Mouse (Mus musculus): ENCODE measurements around the gene Nap1l1.

DNA sequence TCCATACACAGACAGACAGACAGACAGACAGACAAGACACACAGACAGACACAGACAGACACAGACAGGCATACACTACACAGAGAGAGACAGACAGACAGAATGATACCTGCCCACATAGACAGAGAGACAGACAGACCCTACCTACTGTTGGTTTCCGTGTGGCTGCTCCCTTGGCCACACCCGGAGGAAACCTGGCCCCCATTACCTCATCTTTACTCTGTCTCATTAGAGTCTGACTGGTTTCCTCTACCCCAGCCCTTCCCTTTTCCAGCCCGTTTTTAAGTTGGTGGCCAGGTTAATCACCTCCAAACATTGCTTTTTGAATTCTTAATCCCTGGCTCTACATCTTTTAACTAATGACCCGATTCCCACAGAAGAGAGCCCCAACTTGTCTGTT lies 55.3 kb downstream of the Nap1l1 start:
- TF ChIP-seq CTCF (conservative IDR thresholded peaks at IDR 0.05 in 1 of 2, IDR thresholded peaks at IDR 0.05 in 1 of 2; ENCODE audit: low read depth in 2 of 2, low read length in 2 of 2) (no peak), POLR2A (IDR thresholded peaks at IDR 0.05; ENCODE audit: low read depth, low read length) (no peak), EP300 (IDR thresholded peaks at IDR 0.05; ENCODE audit: low read length) (no peak), ZMIZ1 (IDR thresholded peaks at IDR 0.05; ENCODE audit: low read depth, low read length) (no peak), NELFE (IDR thresholded peaks at IDR 0.05; ENCODE audit: low read depth, low read length) (no peak), SMC3 (IDR thresholded peaks at IDR 0.05; ENCODE audit: low read depth, low read length) (no peak), TCF12 (IDR thresholded peaks at IDR 0.05; ENCODE audit: low read depth, low read length) (no peak), JUND (conservative IDR thresholded peaks at IDR 0.05; ENCODE audit: low read depth, low read length) (no peak), PAX5 (IDR thresholded peaks at IDR 0.05; ENCODE audit: low read length) (no peak), UBTF (IDR thresholded peaks at IDR 0.05; ENCODE audit: low read depth, low read length) (no peak), USF1 (IDR thresholded peaks at IDR 0.05; ENCODE audit: low read depth, low read length) (no peak), ZC3H11A (IDR thresholded peaks at IDR 0.05; ENCODE audit: low read depth, low read length) (no peak), MAFK (IDR thresholded peaks at IDR 0.05; ENCODE audit: insufficient replicate concordance, low read length) (no peak), MEF2A (IDR thresholded peaks at IDR 0.05; ENCODE audit: borderline replicate concordance, low read depth, low read length) (no peak)
